Mouse (Mus musculus) lung, postnatal 0 days (tissue): ENCODE data around the gene Tab1. TPM values are rescaled to one million over a fixed set of nuclear protein-coding genes. Genes with fewer than 3 reads are reported as not detected.

Source experiments
- ATAC-seq: fragments of 200-750 bp; cut with Nextera tagmentation; 2 replicates; pipeline ENCODE4 v1.8.0; 2017; ENCODE audit warnings: moderate library complexity
- DNase-seq: peaks from one replicate; pipeline ENCODE4 v3.0.0-alpha.2; 2016; ENCODE audit warnings: low spot score
- H3K27ac ChIP-seq: fragments of 300-500 bp; sonication (generic); 2 replicates; pipeline ENCODE4 v1.5.1; 2014; ENCODE audit warnings: antibody characterized with exemption, mild to moderate bottlenecking, low read length, mixed read lengths
- H3K27me3 ChIP-seq: fragments of 300-500 bp; sonication (generic); replicated peaks from 2 replicates; pipeline ENCODE4 v1.6.1; 2014; ENCODE audit warnings: low read length, mixed read lengths; ENCODE audit not compliant: insufficient read depth
- H3K36me3 ChIP-seq: fragments of 300-500 bp; sonication (generic); 2 replicates; pipeline ENCODE4 v1.6.1; 2014; ENCODE audit warnings: low read length, mixed read lengths; ENCODE audit not compliant: insufficient read depth
- H3K4me1 ChIP-seq: fragments of 300-500 bp; sonication (generic); 2 replicates; pipeline ENCODE4 v1.6.1; 2014; ENCODE audit warnings: antibody characterized with exemption, low read depth, low read length, mixed read lengths; ENCODE audit not compliant: insufficient read depth
- H3K4me2 ChIP-seq: fragments of 300-500 bp; sonication (generic); replicated peaks from 2 replicates; pipeline ENCODE4 v1.6.1; 2014; ENCODE audit warnings: low read depth, mild to moderate bottlenecking, low read length, moderate library complexity, mixed read lengths
- H3K4me3 ChIP-seq: fragments of 300-500 bp; sonication (generic); 2 replicates; pipeline ENCODE4 v1.5.1; 2014; ENCODE audit warnings: low read depth, low read length
- H3K9ac ChIP-seq: fragments of 300-500 bp; sonication (generic); replicated peaks from 2 replicates; pipeline ENCODE4 v1.6.1; 2014; ENCODE audit warnings: low read depth, mild to moderate bottlenecking
- H3K9me3 ChIP-seq: fragments of 300-500 bp; sonication (generic); 2 replicates; pipeline ENCODE4 v1.6.1; 2016; ENCODE audit warnings: low read length, mixed read lengths
- CTCF ChIP-seq: IDR thresholded peaks from 2 replicates; pipeline ENCODE4 v1.5.1; 2016; ENCODE audit warnings: antibody characterized with exemption, mild to moderate bottlenecking
- EP300 ChIP-seq: IDR thresholded peaks from 2 replicates; pipeline ENCODE4 v1.6.1; 2016; ENCODE audit warnings: antibody characterized with exemption, mild to moderate bottlenecking, control low read depth
- WGBS: fragments of 180-500 bp; shearing (Covaris S2); extraction: QIAGEN DNeasy Blood & Tissue Kit; methylation state at CpG from one replicate; pipeline ENCODE4 v1.1.7; 2014; 5-methylcytosine and 5-hydroxymethylcytosine counted together
- polyA plus RNA-seq: library from polyadenylated mRNA; unstranded; fragments of >200 nt; fragmentation: Nextera tagmentation; extraction: Ambion mirVana; gene quantifications from 2 replicates; pipeline ENCODE4 v1.2.1, GENCODE M21; 2015

Gene Tab1
- 18.1 and 19.1 TPM in 2 replicates for polyA plus RNA-seq

DNA sequence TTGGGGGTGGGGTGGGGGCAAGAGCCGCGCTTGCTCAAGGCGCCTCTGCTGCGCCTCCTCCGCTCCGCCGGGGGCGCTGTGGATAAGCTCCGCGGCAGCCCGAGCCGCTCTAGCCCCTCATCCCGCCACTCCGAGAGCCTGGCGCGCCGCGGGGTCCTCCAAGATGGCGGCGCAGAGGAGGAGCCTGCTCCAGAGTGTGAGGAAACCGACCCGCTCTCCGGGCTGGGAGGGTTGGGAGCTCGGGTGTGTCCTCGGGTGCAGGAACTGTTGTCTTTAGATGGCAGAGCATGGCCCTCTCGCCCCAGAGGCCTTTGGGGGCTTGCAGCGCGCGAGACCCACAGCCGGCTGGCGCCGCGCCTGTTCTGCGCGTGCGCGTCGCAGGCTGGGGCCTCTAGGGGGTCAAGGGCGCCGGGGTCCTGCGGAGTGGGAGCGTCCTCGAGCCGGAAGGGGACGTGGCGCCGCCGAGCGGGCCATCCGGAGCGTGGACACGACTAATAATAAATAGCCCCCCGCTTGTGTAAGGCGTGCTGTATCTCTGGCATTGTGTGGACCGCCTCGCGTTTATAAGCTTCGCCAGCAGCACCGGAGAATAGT, at the start of gene Tab1:
TSS of gene Tab1 (plus strand) at position 135 of the 594 bp plus-strand sequence.
- H3K9me3 ChIP-seq: no peaks in the 10 kb centered on the region
- no peaks in the 10 kb centered on the region for H3K36me3 ChIP-seq
- H3K9ac ChIP-seq: peak within 1 kb of the TSS; percentile 73
- no peaks in the 10 kb centered on the region for H3K27me3 ChIP-seq
- under 1% methylated on average over 57 of the region's 59 CpGs for WGBS
- ATAC-seq (peak; percentile 96), DNase-seq (peak; percentile 98)
- TF ChIP-seq EP300: no peak
- peak; percentile 80 for TF ChIP-seq CTCF
- peaks cover 10% of the 10 kb centered on the region; the same call in 1 of the 2 replicates for H3K4me1 ChIP-seq
- peak within 1 kb of the TSS; percentile 97 for H3K27ac ChIP-seq
- peak within 1 kb of the TSS; percentile 56 for H3K4me2 ChIP-seq
- H3K4me3 ChIP-seq: peak within 1 kb of the TSS; percentile 75

DNA sequence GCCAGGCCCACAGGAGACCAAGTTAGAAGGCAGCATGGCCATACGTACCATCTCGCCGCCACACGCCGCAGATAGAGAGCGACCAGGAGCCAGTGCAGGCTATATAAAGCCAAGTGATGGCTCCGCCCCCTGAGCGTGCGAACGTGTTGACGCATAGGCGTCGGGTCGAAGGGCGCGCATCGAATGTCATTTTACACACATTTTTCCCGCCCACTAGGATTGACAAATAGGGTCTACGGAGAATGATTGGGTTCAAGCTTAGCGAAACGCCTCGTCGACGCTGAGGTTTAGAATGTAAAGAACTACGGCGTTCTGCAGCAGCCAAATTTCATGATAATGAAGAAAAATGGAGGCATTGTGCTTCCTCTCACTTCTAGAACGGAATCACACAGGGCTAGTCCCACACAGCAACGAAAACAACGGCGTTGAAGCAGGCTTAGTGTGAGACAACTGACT, 49.6 kb upstream of the Tab1 start:
- Histone ChIP-seq H3K9ac (peak overlapping the region; percentile 62), H3K4me3 (peak overlapping the region; percentile 68), H3K4me1 (peaks cover 13% of the 10 kb centered on the region; the same call in 1 of the 2 replicates), H3K4me2 (peak overlapping the region; percentile 72), H3K9me3 (no peaks in the 10 kb centered on the region), H3K27ac (peak overlapping the region; percentile 95), H3K27me3 (no peaks in the 10 kb centered on the region), H3K36me3 (peaks cover 21% of the 10 kb centered on the region)
- TF ChIP-seq EP300 (peak; percentile 86), CTCF (peak; percentile 49)
- 0% methylated on average over 30 of the region's 30 CpGs for WGBS
- ATAC-seq (peak; percentile 97), DNase-seq (peak; percentile 99)

DNA sequence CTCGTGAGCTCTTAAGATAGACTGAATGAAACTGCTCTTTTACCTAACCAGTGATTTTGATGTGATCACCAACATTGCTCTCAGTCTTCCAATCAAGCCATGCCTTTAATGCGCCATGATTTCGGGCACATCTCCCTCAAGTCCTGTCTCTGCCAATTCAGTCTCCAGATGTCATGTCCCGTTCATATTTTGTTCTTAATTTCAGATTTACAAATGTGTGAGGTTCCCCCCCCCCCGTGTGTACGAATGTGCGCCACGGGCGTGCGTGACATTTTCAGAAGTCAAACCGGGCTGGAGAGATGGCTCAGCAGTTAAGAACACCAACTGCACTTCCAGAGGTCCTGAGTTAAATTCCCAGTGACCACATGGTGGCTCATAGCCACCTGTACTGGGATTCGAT, 49.2 kb upstream of the Tab1 start:
- Histone ChIP-seq H3K36me3 (peaks cover 18% of the 10 kb centered on the region; the same call in 1 of the 2 replicates), H3K27ac (peak overlapping the region; percentile 95), H3K27me3 (no peaks in the 10 kb centered on the region), H3K4me3 (peak overlapping the region; percentile 68), H3K9me3 (no peaks in the 10 kb centered on the region), H3K4me2 (peak overlapping the region; percentile 72), H3K4me1 (peaks cover 13% of the 10 kb centered on the region; the same call in 1 of the 2 replicates), H3K9ac (peak overlapping the region; percentile 44)
- under 1% methylated on average over 12 of the region's 12 CpGs for WGBS
- DNase-seq: no peak
- peak; percentile 18 for ATAC-seq
- no peak for TF ChIP-seq EP300
- TF ChIP-seq CTCF: no peak

DNA sequence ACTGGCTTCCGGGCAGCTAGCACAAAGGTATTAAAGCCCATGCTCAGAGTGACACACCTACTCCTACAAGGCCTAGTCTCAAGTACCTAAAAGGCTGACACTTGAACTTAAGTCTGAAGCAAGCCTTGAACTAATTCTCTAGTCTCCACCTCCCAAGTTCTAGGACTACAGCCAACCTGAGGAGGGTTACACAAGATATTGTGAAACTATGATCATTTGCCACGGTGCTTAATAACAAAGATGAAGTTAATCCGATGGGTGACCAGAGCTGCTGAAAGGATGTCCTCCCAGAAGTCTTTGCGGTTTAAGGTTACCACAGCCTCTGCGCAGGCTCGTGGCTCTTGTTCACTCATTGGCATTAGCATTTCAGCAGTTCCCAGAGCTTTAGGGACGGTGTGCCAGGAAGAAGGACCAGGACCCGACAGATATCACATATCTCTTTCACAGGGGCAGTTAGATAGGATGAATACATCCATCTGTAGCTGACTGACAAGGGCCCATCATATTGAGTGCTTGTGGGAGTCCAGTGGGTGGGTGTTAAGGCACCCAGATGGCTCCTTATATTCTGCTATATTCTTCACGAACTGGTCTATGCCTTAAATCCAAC, 45.4 kb upstream of the Tab1 start:
- ATAC-seq: no peak
- Histone ChIP-seq H3K9me3 (no peaks in the 10 kb centered on the region), H3K27me3 (peaks cover 15% of the 10 kb centered on the region), H3K27ac (no peak overlapping the region), H3K4me1 (peaks cover 1% of the 10 kb centered on the region; the same call in 1 of the 2 replicates), H3K9ac (no peak overlapping the region), H3K4me3 (no peak overlapping the region), H3K4me2 (no peak overlapping the region), H3K36me3 (no peaks in the 10 kb centered on the region)
- TF ChIP-seq EP300 (no peak), CTCF (no peak)
- 68% methylated on average over 9 of the region's 9 CpGs for WGBS
- DNase-seq: no peak

GRCm38 (mm10) chr15:80088637-80089036, 44.3 kb upstream of the Tab1 start:
- Histone ChIP-seq H3K9ac (no peak overlapping the region), H3K4me1 (no peaks in the 10 kb centered on the region), H3K4me2 (no peak overlapping the region), H3K9me3 (no peaks in the 10 kb centered on the region), H3K27ac (no peak overlapping the region), H3K27me3 (peaks cover 16% of the 10 kb centered on the region), H3K4me3 (no peak overlapping the region), H3K36me3 (no peaks in the 10 kb centered on the region)
- DNase-seq (peak; percentile 93), ATAC-seq (peak; percentile 63)
- peak; percentile 93 for TF ChIP-seq CTCF
- no peak for TF ChIP-seq EP300
- 34% methylated on average over 4 of the region's 4 CpGs for WGBS

GRCm38 (mm10) chr15:80090155-80090554, 42.8 kb upstream of the Tab1 start:
- Histone ChIP-seq H3K4me2 (no peak overlapping the region), H3K9ac (no peak overlapping the region), H3K4me3 (no peak overlapping the region), H3K4me1 (no peaks in the 10 kb centered on the region), H3K27ac (no peak overlapping the region), H3K27me3 (peaks cover 16% of the 10 kb centered on the region), H3K9me3 (no peaks in the 10 kb centered on the region), H3K36me3 (no peaks in the 10 kb centered on the region)
- no peak for TF ChIP-seq CTCF
- no peak for TF ChIP-seq EP300
- 69% methylated on average over 11 of the region's 11 CpGs for WGBS
- DNase-seq (no peak), ATAC-seq (no peak)
